28 mouse cellular contexts compared by ENCODE assay signal in the genomic region with DNA sequence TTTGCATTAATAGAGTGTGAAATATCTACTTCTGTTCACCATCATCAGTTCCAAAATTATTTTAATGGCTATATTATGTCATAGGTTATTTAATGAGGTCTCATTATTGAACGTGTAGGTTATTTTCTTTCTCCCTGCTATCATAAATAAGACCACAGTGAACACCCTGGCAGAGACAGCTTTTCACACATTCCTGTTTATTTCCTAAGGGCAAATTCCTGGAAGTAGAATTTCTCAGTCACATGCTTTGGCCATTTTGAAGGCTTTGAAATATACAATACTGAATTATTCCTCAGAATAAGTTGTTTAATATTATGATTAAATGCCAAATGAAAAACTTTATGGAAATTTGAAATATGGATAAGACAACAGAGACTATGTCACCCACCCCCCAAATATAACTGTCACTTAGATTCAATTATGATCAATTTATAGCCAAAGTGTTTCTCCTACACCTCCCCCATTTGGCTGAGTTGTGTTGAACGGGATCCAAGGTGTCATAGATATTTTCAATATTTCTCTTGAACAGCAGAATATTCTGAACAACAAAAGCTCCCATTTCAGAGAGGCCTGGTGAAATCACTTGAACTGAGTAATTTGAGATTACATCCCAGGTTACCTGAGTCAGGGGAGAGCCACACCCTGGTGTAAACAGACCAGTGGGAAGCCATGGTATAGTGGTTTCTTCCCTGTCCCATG.
DNase-seq lines count a peak whose midpoint lies in the region; ATAC-seq and TF ChIP-seq lines count a peak whose summit lies in the region.
"Had no signal": no experiment of that assay in that cellular context is flagged by ENCODE, and none has a peak within 500 bp of the region (broad histone marks: within the 10 kb centered on the region; RNA-seq: fewer than 3 reads in every experiment).

No protein-coding gene starts in this region.

- H3K4me1 ChIP-seq in heart, postnatal 0 days (ENCODE audit: control insufficient read depth, insufficient read depth), result no peaks in the 10 kb centered on the region
- H3K4me1 ChIP-seq in lung, embryonic 16.5 days (replicated peaks; ENCODE audit: control insufficient read depth, insufficient read depth, low read length), result peaks cover 2% of the 10 kb centered on the region
- H3K4me1 ChIP-seq in brown adipose tissue, adult 24 weeks (ENCODE audit: control insufficient read depth, insufficient read depth, insufficient read length, low read length), result peaks cover 4% of the 10 kb centered on the region; the same call in 1 of the 2 replicates
- H3K4me1 ChIP-seq: forebrain, embryonic 12.5 days; heart, embryonic 12.5 days; heart, embryonic 15.5 days; hindbrain, embryonic 15.5 days had no signal

- no peaks in the 10 kb centered on the region for H3K27me3 ChIP-seq in heart, postnatal 0 days (ENCODE audit: control insufficient read depth, insufficient read depth, low read length)
- no peaks in the 10 kb centered on the region for H3K27me3 ChIP-seq in lung, embryonic 16.5 days (ENCODE audit: control insufficient read depth, insufficient read depth, low read depth, low read length)
- H3K27me3 ChIP-seq: CH12.LX; embryonic facial prominence, embryonic 13.5 days; heart, embryonic 12.5 days; heart, embryonic 15.5 days; hindbrain, embryonic 12.5 days; hindbrain, embryonic 15.5 days; Patski had no signal

- no peaks in the 10 kb centered on the region for H3K36me3 ChIP-seq in heart, postnatal 0 days (replicated peaks; ENCODE audit: control insufficient read depth, insufficient read depth, low read length)
- no peaks in the 10 kb centered on the region for H3K36me3 ChIP-seq in lung, embryonic 16.5 days (ENCODE audit: control insufficient read depth, insufficient read depth, low read length)
- H3K36me3 ChIP-seq: embryonic facial prominence, embryonic 10.5 days; embryonic facial prominence, embryonic 13.5 days; forebrain, embryonic 12.5 days; G1E; heart, embryonic 12.5 days; heart, embryonic 15.5 days; hindbrain, embryonic 12.5 days; hindbrain, embryonic 15.5 days had no signal

- DNase-seq in heart, postnatal 0 days (ENCODE audit: low spot score), result no peak
- DNase-seq in heart, postnatal 4 days, result no peak
- no peak for DNase-seq in lung, adult 18-20 months
- DNase-seq in c-Kit-positive CD71-positive TER-119-positive erythroid progenitor cells, embryonic 14.5 days (ENCODE audit: low spot score), result no peak
- DNase-seq: adrenal gland, postnatal 10 days; adrenal gland, postnatal 36 days; B cell, adult 2 months; cerebellum, adult 11-12 months; cerebellum, adult 8-10 months; cerebellum, postnatal 10 days; cerebellum, postnatal 36 days; embryo, embryonic 11 days; gastrocnemius, postnatal 10 days; gastrocnemius, postnatal 36 days had no signal

- no peak overlapping the region for H3K4me2 ChIP-seq in heart, postnatal 0 days (ENCODE audit: low read depth, low read length)
- no peak overlapping the region for H3K4me2 ChIP-seq in lung, embryonic 16.5 days (ENCODE audit: low read depth, low read length)
- H3K4me2 ChIP-seq: embryonic facial prominence, embryonic 13.5 days; forebrain, embryonic 12.5 days; heart, embryonic 12.5 days; heart, embryonic 15.5 days; hindbrain, embryonic 12.5 days; hindbrain, embryonic 15.5 days had no signal

- H3K9ac ChIP-seq in heart, postnatal 0 days (replicated peaks; ENCODE audit: low read depth, low read length), result no peak overlapping the region
- no peak overlapping the region for H3K9ac ChIP-seq in lung, embryonic 16.5 days (ENCODE audit: low read length)
- H3K9ac ChIP-seq: forebrain, embryonic 12.5 days; heart, embryonic 12.5 days; heart, embryonic 15.5 days; hindbrain, embryonic 12.5 days; hindbrain, embryonic 15.5 days had no signal

- H3K27ac ChIP-seq in heart, postnatal 0 days (ENCODE audit: low read depth), result peak overlapping the region; percentile 7; the same call in 1 of the 2 replicates
- peak overlapping the region; percentile 81 for H3K27ac ChIP-seq in lung, embryonic 16.5 days (ENCODE audit: low read length)
- peak overlapping the region; percentile 41 for H3K27ac ChIP-seq in brown adipose tissue, adult 24 weeks (replicated peaks; ENCODE audit: low read depth, low read length)
- H3K27ac ChIP-seq: embryonic facial prominence, embryonic 10.5 days; embryonic facial prominence, embryonic 13.5 days; forebrain, embryonic 12.5 days; heart, embryonic 15.5 days; hindbrain, embryonic 12.5 days; hindbrain, embryonic 15.5 days had no signal

- 70% methylated on average over 2 of the region's 2 CpGs for WGBS in heart, postnatal 0 days
- 32% methylated on average over 2 of the region's 2 CpGs for WGBS in lung, embryonic 16.5 days

- TF ChIP-seq EP300 in heart, postnatal 0 days (IDR thresholded peaks at IDR 0.05; ENCODE audit: low read depth), result no peak

- TF ChIP-seq CTCF in heart, postnatal 0 days (IDR thresholded peaks at IDR 0.05; ENCODE audit: low read depth), result no peak

- H3K4me3 ChIP-seq in heart, postnatal 0 days (ENCODE audit: low read depth, low read length), result no peak overlapping the region
- no peak overlapping the region for H3K4me3 ChIP-seq in lung, embryonic 16.5 days (ENCODE audit: low read length)
- no peak overlapping the region for H3K4me3 ChIP-seq in brown adipose tissue, adult 24 weeks (ENCODE audit: insufficient read depth, low read depth, low read length)
- H3K4me3 ChIP-seq: embryonic facial prominence, embryonic 10.5 days; embryonic facial prominence, embryonic 13.5 days; erythroblast, embryonic 14.5 days; forebrain, embryonic 12.5 days; heart, embryonic 12.5 days; heart, embryonic 15.5 days; hindbrain, embryonic 12.5 days; hindbrain, embryonic 15.5 days had no signal

- no peak for ATAC-seq in heart, postnatal 0 days (ENCODE audit: insufficient read depth, low read depth)
- ATAC-seq in lung, embryonic 16.5 days (ENCODE audit: low read depth), result peak; percentile 67; the same call in 1 of the 2 replicates
- ATAC-seq: forebrain, embryonic 16.5 days; Patski had no signal

- H3K9me3 ChIP-seq in heart, postnatal 0 days (replicated peaks; ENCODE audit: control insufficient read depth, low read length), result no peaks in the 10 kb centered on the region
- no peaks in the 10 kb centered on the region for H3K9me3 ChIP-seq in lung, embryonic 16.5 days (ENCODE audit: control insufficient read depth, low read length)
- H3K9me3 ChIP-seq: embryonic facial prominence, embryonic 10.5 days; embryonic facial prominence, embryonic 13.5 days; forebrain, embryonic 12.5 days; G1E; heart, embryonic 12.5 days; heart, embryonic 15.5 days; hindbrain, embryonic 12.5 days; hindbrain, embryonic 15.5 days had no signal

Comparison
In these comparisons a context has a peak if more than half of its experiments do, and no peak if none do; other contexts are left out.
1. H3K27ac ChIP-seq: peak in every context shown above with its lines; median percentile 81 in lung, embryonic 16.5 days; 41 in brown adipose tissue, adult 24 weeks; 7 in heart, postnatal 0 days.